In genomic region chr1:137051515-137051914, GRCm38 (mm10) we compare ENCODE assay signal across 19 mouse cellular contexts.
DNase-seq lines count a peak whose midpoint lies in the region; TF ChIP-seq lines count a peak whose summit lies in the region.
"Had no signal": no experiment of that assay in that cellular context is flagged by ENCODE, and none has a peak within 500 bp of the region (broad histone marks: within the 10 kb centered on the region; RNA-seq: fewer than 3 reads in every experiment).

No protein-coding gene starts in this region.

- no peaks in the 10 kb centered on the region for H3K27me3 ChIP-seq in ES-Bruce4 (ENCODE audit: control insufficient read depth, insufficient read depth, low read length, poor library complexity, severe bottlenecking)
- H3K27me3 ChIP-seq: embryonic facial prominence, embryonic 12.5 days; forebrain, embryonic 13.5 days; forebrain, embryonic 15.5 days; Patski had no signal

- TF ChIP-seq EP300 in ES-Bruce4 (IDR thresholded peaks at IDR 0.05; ENCODE audit: insufficient read depth, low read depth, low read length): 0 out of 2 replicates have a peak, but pooled peaks have one; percentile 53

- peaks cover 1% of the 10 kb centered on the region for H3K4me1 ChIP-seq in ES-Bruce4 (ENCODE audit: control insufficient read depth, insufficient read depth, low read length)
- H3K4me1 ChIP-seq: embryonic facial prominence, embryonic 10.5 days; embryonic facial prominence, embryonic 12.5 days; forebrain, embryonic 13.5 days; forebrain, embryonic 15.5 days had no signal

- no peak for TF ChIP-seq POLR2A in ES-Bruce4 (IDR thresholded peaks at IDR 0.05; ENCODE audit: insufficient read depth, low read length)
- TF ChIP-seq POLR2A in brain, embryonic 14.5 days (IDR thresholded peaks at IDR 0.05; ENCODE audit: borderline replicate concordance, extremely low read depth, insufficient read depth, insufficient read length, poor library complexity, severe bottlenecking): no peak

- H3K4me3 ChIP-seq in ES-Bruce4 (ENCODE audit: low read depth, low read length): no peak overlapping the region
- H3K4me3 ChIP-seq: embryonic facial prominence, embryonic 10.5 days; embryonic facial prominence, embryonic 12.5 days; forebrain, embryonic 13.5 days; forebrain, embryonic 15.5 days had no signal

- no peak overlapping the region for H3K9ac ChIP-seq in ES-Bruce4 (ENCODE audit: low read depth, poor library complexity, severe bottlenecking)
- H3K9ac ChIP-seq: embryonic facial prominence, embryonic 12.5 days; forebrain, embryonic 13.5 days; forebrain, embryonic 15.5 days; forebrain, postnatal 0 days had no signal

- H3K9me3 ChIP-seq in ES-Bruce4 (replicated peaks; ENCODE audit: control insufficient read depth, insufficient read depth, low read length, poor library complexity, severe bottlenecking): no peaks in the 10 kb centered on the region
- H3K9me3 ChIP-seq: embryonic facial prominence, embryonic 10.5 days; embryonic facial prominence, embryonic 12.5 days; forebrain, embryonic 13.5 days; forebrain, embryonic 15.5 days had no signal

- H3K27ac ChIP-seq in ES-Bruce4 (ENCODE audit: insufficient read depth, low read length): no peak overlapping the region
- H3K27ac ChIP-seq: embryonic facial prominence, embryonic 10.5 days; embryonic facial prominence, embryonic 12.5 days; forebrain, embryonic 13.5 days; forebrain, embryonic 15.5 days had no signal

- peak; percentile 12 for DNase-seq in R1 (ENCODE audit: low read depth, low spot score)
- peak; percentile 13 for DNase-seq in brain, embryonic 14.5 days (ENCODE audit: low read depth)
- DNase-seq in ovary, adult 18-20 months (ENCODE audit: low spot score): no peak
- no peak for DNase-seq in adrenal gland, postnatal 25 days
- DNase-seq: adrenal gland, adult 8-10 months; adrenal gland, postnatal 36 days; cerebellum, adult 11 months; cerebellum, adult 2 months; cerebellum, adult 9-10 months; cerebellum, postnatal 10 days; cerebellum, postnatal 25 days; forebrain, postnatal 0 days had no signal

- H3K36me3 ChIP-seq in ES-Bruce4 (ENCODE audit: control insufficient read depth, insufficient read depth, low read length, poor library complexity, severe bottlenecking): no peaks in the 10 kb centered on the region
- H3K36me3 ChIP-seq: embryonic facial prominence, embryonic 10.5 days; embryonic facial prominence, embryonic 12.5 days; forebrain, embryonic 15.5 days; G1E had no signal

- TF ChIP-seq CTCF in ES-Bruce4 (IDR thresholded peaks at IDR 0.05; ENCODE audit: low read depth, low read length): no peak
- TF ChIP-seq CTCF in brain, embryonic 14.5 days (IDR thresholded peaks at IDR 0.05; ENCODE audit: borderline replicate concordance, extremely low read depth, insufficient read depth, insufficient read length): no peak

Comparison
In these comparisons a context has a peak if more than half of its experiments do, and no peak if none do; other contexts are left out.
1. DNase-seq: peak in R1 (single experiment) and brain, embryonic 14.5 days (single experiment); none in ovary, adult 18-20 months (single experiment) and adrenal gland, postnatal 25 days (single experiment).